Mouse (Mus musculus) cerebellum, adult (tissue): ENCODE data around the gene Anks1b.

Experiments used
- ATAC-seq: cut with Nextera tagmentation; 2 replicates; pipeline ENCODE4 v1.9.2; 2017; ENCODE audit warnings: mild to moderate bottlenecking, moderate library complexity, mixed read lengths; ENCODE audit not compliant: insufficient number of reproducible peaks, low FRiP score, low TSS enrichment

Gene Anks1b

GRCm38 (mm10) chr10:90907381-90907780 is 1034.1 kb downstream of the Anks1b start:
- peak; percentile 78 for ATAC-seq

- no peak for ATAC-seq
Measured at GRCm38 (mm10) chr10:90923476-90923875, 1050.2 kb downstream of the Anks1b start.

DNA sequence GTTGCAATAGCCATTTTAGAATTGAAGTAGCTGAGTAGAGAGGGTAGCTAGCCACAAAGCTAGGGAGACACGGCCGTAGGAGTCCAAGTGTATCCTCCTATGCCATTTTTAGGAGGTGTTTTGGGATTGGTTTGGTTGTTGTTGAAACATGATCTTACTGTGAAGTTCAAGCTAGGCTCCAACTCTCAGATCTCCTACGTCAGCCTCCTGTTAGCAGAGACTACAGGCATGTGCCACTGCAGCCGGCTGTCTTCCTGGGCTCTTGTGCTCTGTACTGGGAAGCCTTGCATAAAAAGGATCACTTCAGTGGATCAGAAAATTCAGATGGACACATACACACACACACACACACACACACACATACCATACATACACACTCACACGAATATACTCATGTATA is 1059.8 kb downstream of the Anks1b start:
- no peak for ATAC-seq

- no peak for ATAC-seq
Measured at GRCm38 (mm10) chr10:90934678-90935077, 1061.4 kb downstream of the Anks1b start.

DNA sequence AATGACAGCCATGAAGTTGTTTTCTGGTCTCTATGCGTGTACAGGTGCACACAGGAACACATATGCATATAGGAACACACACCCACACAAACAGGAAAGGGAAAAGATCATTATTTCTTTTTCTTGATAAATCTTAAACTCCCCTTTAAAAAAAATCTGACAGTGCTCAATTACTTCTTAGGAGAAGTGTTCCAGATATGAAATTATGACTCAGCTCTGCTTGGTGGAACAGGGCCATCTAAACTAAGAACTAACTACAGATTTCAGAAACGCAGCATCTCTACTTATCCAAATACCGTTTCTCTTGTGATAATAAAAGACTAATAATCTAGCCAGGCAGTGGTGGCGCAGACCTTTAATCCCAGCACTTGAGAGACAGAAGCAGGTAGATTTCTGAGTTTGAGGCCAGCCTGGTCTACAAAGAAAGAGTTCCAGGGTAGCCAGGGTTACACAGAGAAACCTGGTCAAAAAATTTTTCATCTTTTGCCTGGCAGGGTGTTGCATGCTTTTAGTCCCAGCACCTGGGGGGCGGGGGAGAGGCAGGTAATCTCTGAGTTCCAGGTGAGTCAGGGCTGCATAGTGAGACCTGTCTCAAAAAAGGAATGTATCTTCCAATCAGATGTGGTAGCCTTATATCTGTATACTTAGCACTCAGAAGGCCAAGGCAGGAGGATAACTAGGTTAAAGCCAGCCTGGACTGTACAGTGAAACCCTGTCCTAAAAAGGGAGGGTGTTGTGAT is 1064.6 kb downstream of the Anks1b start:
- ATAC-seq, result no peak

- no peak for ATAC-seq
Measured at GRCm38 (mm10) chr10:90940521-90941520, 1067.5 kb downstream of the Anks1b start.

GRCm38 (mm10) chr10:90942001-90942700 is 1068.8 kb downstream of the Anks1b start:
- ATAC-seq, result peak; percentile 42; the same call in 1 of the 2 replicates

DNA sequence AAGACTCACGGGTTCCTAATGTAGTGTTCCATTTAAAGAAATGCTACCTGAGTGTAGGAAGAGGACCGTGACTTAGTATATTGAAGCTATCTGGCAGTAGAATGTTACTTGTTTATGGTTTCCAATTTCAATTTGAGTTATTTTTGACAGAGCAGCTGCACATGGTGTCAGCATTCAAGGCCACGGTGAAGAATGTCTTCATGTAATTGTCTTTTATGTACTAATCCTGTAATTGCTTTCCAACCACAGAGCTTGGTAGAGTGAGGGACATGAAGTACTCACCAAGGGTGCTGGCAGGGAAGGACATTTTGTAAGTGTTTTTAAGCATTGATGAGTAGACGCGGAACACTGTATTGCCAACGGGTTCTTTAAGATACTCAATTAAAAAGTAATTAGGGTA is 1073.7 kb downstream of the Anks1b start:
- no peak for ATAC-seq

- no peak for ATAC-seq
Measured at GRCm38 (mm10) chr10:90947608-90948373, 1074.5 kb downstream of the Anks1b start.

- no peak for ATAC-seq
Measured at GRCm38 (mm10) chr10:90953103-90953709, 1079.9 kb downstream of the Anks1b start.

DNA sequence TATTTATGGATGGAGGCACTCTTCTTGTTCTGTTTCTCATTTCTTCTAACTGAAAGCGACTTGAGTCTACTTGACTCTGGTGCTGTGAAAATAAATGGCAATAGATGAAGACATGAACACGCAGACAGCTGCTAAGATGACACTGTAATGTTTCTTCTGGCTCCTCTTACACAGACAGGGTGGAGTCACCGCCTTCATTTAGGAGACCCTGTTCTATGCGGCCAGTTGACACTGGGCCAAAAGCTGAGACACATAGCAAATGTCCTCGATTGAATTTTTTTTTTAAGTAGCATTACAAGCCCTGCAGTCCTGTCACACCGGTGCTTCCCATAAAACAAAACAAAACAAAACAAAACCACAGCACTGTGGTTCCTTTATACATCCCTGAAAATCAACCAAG is 1080.5 kb downstream of the Anks1b start:
- ATAC-seq, result no peak

GRCm38 (mm10) chr10:90960374-90960773 is 1087.1 kb downstream of the Anks1b start:
- ATAC-seq, result no peak; the same call in 1 of the 2 replicates

DNA sequence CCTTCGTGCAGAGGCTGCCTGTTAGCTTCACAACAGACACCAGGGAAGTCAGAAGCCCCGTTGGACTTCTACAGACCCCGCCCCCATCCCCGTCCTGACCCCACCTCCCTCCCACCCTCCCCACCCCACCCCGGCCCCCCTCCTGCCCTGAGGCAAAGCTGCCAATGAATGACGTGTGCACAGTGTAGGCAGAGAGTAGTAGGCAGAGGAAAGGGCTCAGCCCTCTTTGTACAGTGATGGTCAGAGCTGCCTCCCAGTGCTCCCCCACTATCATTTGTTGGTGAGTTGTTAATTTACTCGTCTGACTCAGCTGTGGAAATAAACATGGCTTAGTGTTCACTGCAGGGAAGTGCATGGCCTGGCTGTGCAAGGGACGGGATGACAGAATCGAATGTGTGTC is 1091.2 kb downstream of the Anks1b start:
- no peak for ATAC-seq

- ATAC-seq, result no peak
Measured at GRCm38 (mm10) chr10:90965671-90966315, 1092.5 kb downstream of the Anks1b start.

- peak; percentile 71 for ATAC-seq
Measured at GRCm38 (mm10) chr10:90966821-90967220, 1093.5 kb downstream of the Anks1b start.

DNA sequence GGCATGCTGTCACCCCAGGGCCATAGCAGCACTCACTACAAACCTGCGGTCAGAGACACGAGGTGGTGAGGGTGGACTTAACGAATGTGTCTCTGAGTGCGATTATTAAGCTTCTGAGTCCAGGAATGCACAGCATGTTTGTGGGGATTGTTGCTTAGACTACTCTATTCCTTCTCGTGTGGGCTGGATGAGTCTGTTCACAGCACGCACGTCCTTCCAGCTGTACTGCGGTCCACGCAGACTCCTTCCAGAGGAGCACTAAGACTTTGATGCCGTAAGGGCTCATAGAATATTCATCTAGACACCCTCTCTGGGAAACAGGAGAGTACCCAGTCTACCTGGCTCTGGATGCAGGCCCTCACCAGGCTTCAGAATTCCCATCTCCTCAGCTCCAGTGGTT is 1094.9 kb downstream of the Anks1b start:
- ATAC-seq, result no peak

DNA sequence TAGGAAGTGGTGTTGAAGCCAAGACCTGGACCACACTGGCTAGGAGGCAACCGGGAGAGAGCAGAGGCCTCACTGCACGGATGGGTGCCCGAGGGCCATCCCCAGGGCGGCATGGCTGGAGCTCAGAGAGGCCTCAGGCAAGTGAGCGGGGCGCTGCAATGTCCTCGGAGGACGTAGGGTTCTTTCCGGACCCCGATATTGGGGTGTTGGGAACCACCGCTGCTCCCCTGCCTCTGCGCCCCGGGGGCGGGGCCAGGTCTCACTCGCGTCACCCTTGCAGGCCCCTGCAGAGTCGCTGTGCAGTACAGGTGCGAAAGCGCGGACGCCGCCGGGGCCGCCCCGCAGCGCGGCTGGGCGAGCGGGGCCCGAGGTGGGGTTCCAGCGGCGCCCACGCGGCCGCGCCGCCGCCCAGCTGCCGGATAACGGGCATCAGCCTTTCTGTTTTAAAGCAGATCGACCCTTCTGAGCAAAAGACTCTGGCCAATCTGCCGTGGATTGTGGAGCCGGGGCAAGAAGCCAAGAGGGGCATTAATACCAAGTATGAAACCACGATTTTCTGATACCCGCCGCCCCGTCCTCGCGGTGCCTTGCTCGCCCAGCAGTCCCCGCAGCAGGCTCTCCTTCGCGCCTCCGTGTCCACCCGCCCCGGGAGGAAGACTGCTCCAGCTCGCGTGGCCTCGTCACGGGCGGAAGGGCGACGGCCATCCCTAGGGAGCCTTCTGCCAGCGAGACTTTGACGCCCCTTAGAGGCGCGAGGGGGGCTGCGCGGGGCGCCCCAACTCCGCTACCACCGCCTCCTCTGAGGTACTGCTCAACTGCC is 1096.3 kb downstream of the Anks1b start:
- ATAC-seq, result no peak

- ATAC-seq, result no peak
Measured at GRCm38 (mm10) chr10:90970560-90970959, 1097.3 kb downstream of the Anks1b start.
